Mouse (Mus musculus): Measurements from ENCODE around the gene Pde4dip. TPM values are rescaled to one million over a fixed set of nuclear protein-coding genes. Genes with fewer than 3 reads are reported as not detected.

Pde4dip gene
- polyA plus RNA-seq, 1 experiment from 2014 or later, result 20.1 TPM

- no peaks in the 10 kb centered on the region for H3K9me3 ChIP-seq (ENCODE audit: low read depth, low read length)
- TF ChIP-seq CTCF (IDR thresholded peaks at IDR 0.05; ENCODE audit: low read depth), result no peak
- DNase-seq (no peak), ATAC-seq (ENCODE audit: insufficient read depth) (no peak)
- no peak overlapping the region for H3K9ac ChIP-seq
- H3K4me1 ChIP-seq (ENCODE audit: insufficient read depth), result no peaks in the 10 kb centered on the region
- no peaks in the 10 kb centered on the region for H3K27me3 ChIP-seq (ENCODE audit: insufficient read depth, low read length)
- no peak overlapping the region for H3K27ac ChIP-seq (ENCODE audit: low read depth)
- H3K4me2 ChIP-seq, result no peak overlapping the region
- H3K36me3 ChIP-seq (ENCODE audit: insufficient read depth), result peaks cover 33% of the 10 kb centered on the region
- WGBS, result 90% methylated on average over 2 of the region's 2 CpGs
- no peak overlapping the region for H3K4me3 ChIP-seq (ENCODE audit: low read depth, low read length)
Measured at GRCm38 (mm10) chr3:97925246-97925645, 36.7 kb upstream of the Pde4dip start.

GRCm38 (mm10) chr3:97918885-97919550 is 30.5 kb upstream of the Pde4dip start:
- Histone ChIP-seq H3K27me3 (ENCODE audit: insufficient read depth, low read length) (no peaks in the 10 kb centered on the region), H3K4me3 (ENCODE audit: low read depth, low read length) (no peak overlapping the region), H3K27ac (ENCODE audit: low read depth) (no peak overlapping the region), H3K4me1 (ENCODE audit: insufficient read depth) (no peaks in the 10 kb centered on the region), H3K9me3 (ENCODE audit: low read depth, low read length) (no peaks in the 10 kb centered on the region), H3K9ac (no peak overlapping the region), H3K4me2 (no peak overlapping the region), H3K36me3 (ENCODE audit: insufficient read depth) (peaks cover 90% of the 10 kb centered on the region)
- ATAC-seq (ENCODE audit: insufficient read depth) (no peak), DNase-seq (no peak)
- WGBS, result 91% methylated on average over 10 of the region's 10 CpGs
- no peak for TF ChIP-seq CTCF (IDR thresholded peaks at IDR 0.05; ENCODE audit: low read depth)

- DNase-seq (peak; percentile 62), ATAC-seq (ENCODE audit: insufficient read depth) (no peak)
- Histone ChIP-seq H3K27ac (ENCODE audit: low read depth) (no peak overlapping the region), H3K9me3 (ENCODE audit: low read depth, low read length) (no peaks in the 10 kb centered on the region), H3K4me1 (ENCODE audit: insufficient read depth) (no peaks in the 10 kb centered on the region), H3K4me3 (ENCODE audit: low read depth, low read length) (no peak overlapping the region), H3K9ac (no peak overlapping the region), H3K27me3 (ENCODE audit: insufficient read depth, low read length) (no peaks in the 10 kb centered on the region), H3K4me2 (no peak overlapping the region), H3K36me3 (ENCODE audit: insufficient read depth) (peaks cover 75% of the 10 kb centered on the region)
- WGBS, result 60% methylated on average over 4 of the region's 4 CpGs
- TF ChIP-seq CTCF (IDR thresholded peaks at IDR 0.05; ENCODE audit: low read depth), result peak; percentile 53
Measured at GRCm38 (mm10) chr3:97915081-97915480, 26.6 kb upstream of the Pde4dip start.

GRCm38 (mm10) chr3:97911093-97911492 is 22.6 kb upstream of the Pde4dip start:
- no peak for ATAC-seq (ENCODE audit: insufficient read depth)
- Histone ChIP-seq H3K27ac (ENCODE audit: low read depth) (no peak overlapping the region), H3K4me1 (ENCODE audit: insufficient read depth) (no peaks in the 10 kb centered on the region), H3K4me3 (ENCODE audit: low read depth, low read length) (no peak overlapping the region), H3K9me3 (ENCODE audit: low read depth, low read length) (no peaks in the 10 kb centered on the region), H3K9ac (no peak overlapping the region), H3K36me3 (ENCODE audit: insufficient read depth) (peaks cover 61% of the 10 kb centered on the region), H3K27me3 (ENCODE audit: insufficient read depth, low read length) (no peaks in the 10 kb centered on the region), H3K4me2 (no peak overlapping the region)
- no peak for DNase-seq
- TF ChIP-seq CTCF (IDR thresholded peaks at IDR 0.05; ENCODE audit: low read depth), result no peak
- WGBS, result 74% methylated on average over 7 of the region's 7 CpGs

GRCm38 (mm10) chr3:97909737-97910136 is 21.2 kb upstream of the Pde4dip start:
- TF ChIP-seq CTCF (IDR thresholded peaks at IDR 0.05; ENCODE audit: low read depth), result no peak
- H3K27ac ChIP-seq (ENCODE audit: low read depth), result no peak overlapping the region
- WGBS, result 91% methylated on average over 2 of the region's 2 CpGs
- H3K9me3 ChIP-seq (ENCODE audit: low read depth, low read length), result no peaks in the 10 kb centered on the region
- no peak overlapping the region for H3K9ac ChIP-seq
- no peaks in the 10 kb centered on the region for H3K27me3 ChIP-seq (ENCODE audit: insufficient read depth, low read length)
- peaks cover 48% of the 10 kb centered on the region for H3K36me3 ChIP-seq (ENCODE audit: insufficient read depth)
- H3K4me1 ChIP-seq (ENCODE audit: insufficient read depth), result no peaks in the 10 kb centered on the region
- H3K4me3 ChIP-seq (ENCODE audit: low read depth, low read length), result no peak overlapping the region
- no peak for ATAC-seq (ENCODE audit: insufficient read depth)
- H3K4me2 ChIP-seq, result no peak overlapping the region
- DNase-seq, result no peak

- ATAC-seq (ENCODE audit: insufficient read depth) (no peak), DNase-seq (no peak)
- Histone ChIP-seq H3K9me3 (ENCODE audit: low read depth, low read length) (no peaks in the 10 kb centered on the region), H3K4me1 (ENCODE audit: insufficient read depth) (peaks cover 7% of the 10 kb centered on the region), H3K9ac (peak overlapping the region; percentile 95), H3K4me2 (peak overlapping the region; percentile 83), H3K36me3 (ENCODE audit: insufficient read depth) (0 out of 2 replicates have a peak, but pooled peaks cover 3% of the 10 kb centered on the region), H3K4me3 (ENCODE audit: low read depth, low read length) (peak overlapping the region; percentile 97), H3K27ac (ENCODE audit: low read depth) (peak overlapping the region; percentile 63; the same call in 1 of the 2 replicates), H3K27me3 (ENCODE audit: insufficient read depth, low read length) (no peaks in the 10 kb centered on the region)
- TF ChIP-seq CTCF (IDR thresholded peaks at IDR 0.05; ENCODE audit: low read depth), result no peak
- WGBS, result 13% methylated on average over 5 of the region's 5 CpGs
Measured at GRCm38 (mm10) chr3:97901586-97901985, 13.1 kb upstream of the Pde4dip start.

- Histone ChIP-seq H3K4me3 (ENCODE audit: low read depth, low read length) (peak within 1 kb of the TSS; percentile 97), H3K27me3 (ENCODE audit: insufficient read depth, low read length) (no peaks in the 10 kb centered on the region), H3K9me3 (ENCODE audit: low read depth, low read length) (no peaks in the 10 kb centered on the region), H3K36me3 (ENCODE audit: insufficient read depth) (no peaks in the 10 kb centered on the region), H3K4me2 (peak within 1 kb of the TSS; percentile 83), H3K9ac (peak within 1 kb of the TSS; percentile 95), H3K4me1 (ENCODE audit: insufficient read depth) (peaks cover 7% of the 10 kb centered on the region), H3K27ac (ENCODE audit: low read depth) (peak within 1 kb of the TSS; percentile 63; the same call in 1 of the 2 replicates)
- 3% methylated on average over 41 of the region's 41 CpGs for WGBS
- ATAC-seq (ENCODE audit: insufficient read depth) (peak; percentile 87), DNase-seq (peak; percentile 97)
- TF ChIP-seq CTCF (IDR thresholded peaks at IDR 0.05; ENCODE audit: low read depth), result no peak
Measured at GRCm38 (mm10) chr3:97900516-97901490, 12.3 kb upstream of the Pde4dip start, which contains the start of gene Sec22b. Gene Sec22b, plus strand, starts transcription at chr3:97901190.

Measured in lung, embryonic 14.5 days (tissue).